Mouse (Mus musculus): ENCODE data around the gene Ace.

Gene Ace

GRCm38 (mm10) chr11:105967741-105968574, at the start of gene Ace:
TSS of gene Ace (plus strand) at chr11:105967945.
- peak; percentile 30 for DNase-seq

GRCm38 (mm10) chr11:105920098-105920785, 47.5 kb upstream of the Ace start:
- no peak for DNase-seq

- DNase-seq, result no peak
Observed at GRCm38 (mm10) chr11:105920836-105921235, 46.9 kb upstream of the Ace start.

- DNase-seq, result no peak
Observed at GRCm38 (mm10) chr11:105921275-105921674, 46.5 kb upstream of the Ace start.

GRCm38 (mm10) chr11:105922769-105923663, 44.7 kb upstream of the Ace start:
- no peak for DNase-seq

GRCm38 (mm10) chr11:105927065-105928030, 40.4 kb upstream of the Ace start:
- peak; percentile 56 for DNase-seq

- no peak for DNase-seq
Observed at GRCm38 (mm10) chr11:105928171-105928570, 39.6 kb upstream of the Ace start.

GRCm38 (mm10) chr11:105931380-105931779, 36.4 kb upstream of the Ace start:
- DNase-seq, result no peak

GRCm38 (mm10) chr11:105933746-105934145, 34.0 kb upstream of the Ace start:
- no peak for DNase-seq

- DNase-seq, result no peak
Observed at GRCm38 (mm10) chr11:105934303-105934711, 33.4 kb upstream of the Ace start.

GRCm38 (mm10) chr11:105934816-105935215, 32.9 kb upstream of the Ace start:
- no peak for DNase-seq

- DNase-seq, result no peak
Observed at GRCm38 (mm10) chr11:105935496-105935895, 32.2 kb upstream of the Ace start.

- no peak for DNase-seq
Observed at GRCm38 (mm10) chr11:105936200-105936599, 31.5 kb upstream of the Ace start.

- DNase-seq, result no peak
Observed at GRCm38 (mm10) chr11:105936974-105937373, 30.8 kb upstream of the Ace start.

GRCm38 (mm10) chr11:105938771-105939170, 29.0 kb upstream of the Ace start:
- no peak for DNase-seq

- DNase-seq, result no peak
Observed at GRCm38 (mm10) chr11:105941973-105942372, 25.8 kb upstream of the Ace start.

GRCm38 (mm10) chr11:105943133-105944102, 24.3 kb upstream of the Ace start:
- peak; percentile 38 for DNase-seq

- peak; percentile 87 for DNase-seq
Observed at GRCm38 (mm10) chr11:105944126-105944621, 23.6 kb upstream of the Ace start.

GRCm38 (mm10) chr11:105944770-105945672, 22.7 kb upstream of the Ace start:
- no peak for DNase-seq
